Mouse (Mus musculus) C2C12 (cell line): ENCODE results near the gene Mier2. TPM values are rescaled to one million over a fixed set of nuclear protein-coding genes. Genes with fewer than 3 reads are reported as not detected.

Source experiments
- H3K27me3 ChIP-seq: one replicate; pipeline ENCODE4 v1.6.1; 2011; ENCODE audit not compliant: control insufficient read depth, insufficient read depth, insufficient read length
- H3K36me3 ChIP-seq: one replicate; pipeline ENCODE4 v1.6.1; 2011; ENCODE audit not compliant: control insufficient read depth, insufficient read depth
- H3K4me3 ChIP-seq: one replicate; pipeline ENCODE4 v1.5.1; 2011; ENCODE audit warnings: mild to moderate bottlenecking, control low read depth; ENCODE audit not compliant: poor library complexity, insufficient read depth, severe bottlenecking
- H3K79me2 ChIP-seq: one replicate; pipeline ENCODE4 v1.6.1; 2011; ENCODE audit not compliant: control insufficient read depth, insufficient read depth
- H3K79me3 ChIP-seq: one replicate; pipeline ENCODE4 v1.6.1; 2011; ENCODE audit warnings: low read depth, control low read depth
- H3ac ChIP-seq: one replicate; pipeline ENCODE3; 2011; ENCODE audit warnings: low read depth; ENCODE audit not compliant: control insufficient read depth, insufficient read length
- CEBPB ChIP-seq: IDR thresholded peaks from one replicate; pipeline ENCODE4 v1.6.1; 2011; ENCODE audit warnings: low read depth, mild to moderate bottlenecking, control low read depth, moderate library complexity
- CTCF ChIP-seq: IDR thresholded peaks from one replicate; pipeline ENCODE4 v1.5.1; 2011; ENCODE audit not compliant: control insufficient read depth, insufficient read depth, insufficient read length
- FOSL1 ChIP-seq: IDR thresholded peaks from one replicate; pipeline ENCODE4 v1.8.0; 2011; ENCODE audit warnings: mild to moderate bottlenecking, low read length; ENCODE audit not compliant: poor library complexity, insufficient read depth, severe bottlenecking
- MAX ChIP-seq: IDR thresholded peaks from one replicate; pipeline ENCODE4 v1.6.1; 2011; ENCODE audit warnings: mild to moderate bottlenecking, control low read depth
- MYOD1 ChIP-seq: IDR thresholded peaks from one replicate; pipeline ENCODE4 v1.6.1; 2011; ENCODE audit warnings: low read depth; ENCODE audit not compliant: control insufficient read depth, insufficient read length
- MYOG ChIP-seq: IDR thresholded peaks from one replicate; pipeline ENCODE4 v1.6.1; 2011; ENCODE audit not compliant: control insufficient read depth, insufficient read length; ENCODE audit errors: extremely low read depth
- USF1 ChIP-seq: IDR thresholded peaks from one replicate; pipeline ENCODE4 v1.6.1; 2011; ENCODE audit warnings: low read depth, mild to moderate bottlenecking, control low read depth, moderate library complexity
- polyA plus RNA-seq: library from polyadenylated mRNA; unstranded; fragments of >200 nt; fragmentation: generic; extraction: Trizol; gene quantifications from one replicate; pipeline ENCODE4 v1.2.1, GENCODE M21; 2012; ENCODE audit warnings: missing spikeins

Gene Mier2
- polyA plus RNA-seq, 1 experiment, result 26.9 TPM

DNA sequence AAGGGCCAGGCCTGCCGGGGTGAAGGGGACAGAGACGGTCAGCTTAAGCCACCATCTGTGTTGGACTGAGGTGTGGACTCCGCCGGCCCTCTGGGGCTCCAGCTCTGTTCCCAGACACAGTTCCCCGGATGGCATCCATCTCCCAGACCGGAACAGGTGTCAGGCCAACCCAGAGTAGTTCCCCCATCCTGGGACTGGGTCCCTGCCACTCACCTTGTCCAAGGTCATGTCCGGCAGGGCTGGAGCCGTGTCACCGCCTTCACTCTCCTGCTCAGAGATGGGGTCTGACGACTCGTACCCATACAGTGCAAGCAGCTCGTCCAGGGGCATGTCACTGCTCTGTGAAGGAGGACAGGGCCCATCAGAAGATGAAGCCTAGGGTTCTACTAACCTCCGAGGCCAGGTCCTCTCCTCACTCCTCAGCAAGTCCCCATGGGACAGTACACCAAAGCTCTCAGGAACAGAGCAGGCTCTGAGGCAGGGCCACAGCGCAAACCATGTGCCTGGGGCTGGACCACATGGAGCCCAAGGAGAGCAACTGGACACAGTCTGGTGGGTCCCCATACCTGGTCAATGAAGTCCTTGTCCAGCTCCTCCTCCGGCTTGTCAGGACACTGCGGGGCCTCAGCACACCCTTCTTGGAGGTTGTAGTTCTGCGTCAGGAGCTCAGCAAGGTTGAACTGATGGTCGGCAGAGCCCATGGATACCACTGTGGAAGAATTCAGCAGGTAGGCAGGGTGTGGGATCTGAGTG is 5.9 kb downstream of the Mier2 start:
- H3K36me3 ChIP-seq, result peaks cover 56% of the 10 kb centered on the region
- no peak overlapping the region for H3K4me3 ChIP-seq
- no peak overlapping the region for H3ac ChIP-seq
- H3K27me3 ChIP-seq, result no peaks in the 10 kb centered on the region
- TF ChIP-seq MAX (no peak), CTCF (no peak), MYOG (no peak), MYOD1 (no peak), USF1 (no peak), FOSL1 (no peak), CEBPB (no peak)
- peaks cover 14% of the 10 kb centered on the region for H3K79me3 ChIP-seq
- peaks cover 46% of the 10 kb centered on the region for H3K79me2 ChIP-seq

DNA sequence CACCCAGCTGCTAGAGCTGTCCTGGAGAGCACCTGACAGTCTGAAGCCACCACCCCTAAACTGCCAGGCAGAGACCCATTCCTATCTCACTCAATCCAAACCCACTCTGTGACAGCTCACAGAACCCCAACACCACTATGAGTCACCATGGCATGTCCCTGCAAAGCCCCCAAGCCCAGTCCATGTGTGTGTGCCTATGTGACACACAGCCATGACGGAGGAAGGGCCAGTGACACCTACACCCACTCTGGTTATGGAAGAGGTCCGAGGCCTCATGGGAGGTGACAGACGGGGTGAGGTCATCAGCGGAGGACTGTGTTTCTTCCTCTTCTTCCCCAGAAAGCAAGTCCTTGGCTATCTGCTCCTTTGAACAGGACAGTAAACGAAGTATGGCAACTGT is 6.5 kb downstream of the Mier2 start:
- Histone ChIP-seq H3K79me3 (peaks cover 14% of the 10 kb centered on the region), H3K4me3 (no peak overlapping the region), H3ac (no peak overlapping the region), H3K79me2 (peaks cover 39% of the 10 kb centered on the region), H3K36me3 (peaks cover 62% of the 10 kb centered on the region), H3K27me3 (no peaks in the 10 kb centered on the region)
- TF ChIP-seq CEBPB, result no peak
- no peak for TF ChIP-seq MYOG
- no peak for TF ChIP-seq MAX
- no peak for TF ChIP-seq MYOD1
- TF ChIP-seq FOSL1, result no peak
- TF ChIP-seq CTCF, result no peak
- TF ChIP-seq USF1, result no peak

DNA sequence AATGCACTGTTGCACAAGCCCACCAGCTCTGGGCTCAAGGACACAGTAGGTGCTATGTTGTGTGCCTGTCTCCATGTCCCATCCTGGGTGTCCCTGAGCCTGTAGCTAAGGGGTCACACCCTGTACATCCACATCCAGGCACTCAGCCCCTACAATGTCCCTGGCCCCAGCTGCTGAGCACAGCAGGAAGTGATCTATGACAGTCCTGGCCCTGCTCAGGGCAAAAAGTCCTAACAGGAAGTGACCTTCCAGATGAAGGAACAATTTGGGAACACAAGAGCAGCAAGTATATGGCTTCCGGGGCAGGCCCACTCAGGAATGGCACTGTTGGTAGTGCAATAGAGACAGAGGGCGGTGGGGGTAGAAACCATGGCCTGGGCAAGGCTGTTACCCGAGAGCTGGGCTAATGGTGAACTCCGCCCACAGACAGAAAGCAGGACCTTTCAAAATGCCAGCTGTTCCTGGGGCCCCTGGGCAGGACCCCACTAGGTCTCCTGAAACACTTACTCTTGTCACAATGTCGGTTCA is 7.8 kb downstream of the Mier2 start:
- H3K79me2 ChIP-seq, result peaks cover 26% of the 10 kb centered on the region
- TF ChIP-seq CEBPB (no peak), MAX (no peak), MYOG (no peak), CTCF (no peak), FOSL1 (no peak), MYOD1 (no peak), USF1 (no peak)
- peaks cover 4% of the 10 kb centered on the region for H3K79me3 ChIP-seq
- no peak overlapping the region for H3K4me3 ChIP-seq
- H3K36me3 ChIP-seq, result peaks cover 72% of the 10 kb centered on the region
- no peaks in the 10 kb centered on the region for H3K27me3 ChIP-seq
- H3ac ChIP-seq, result no peak overlapping the region

DNA sequence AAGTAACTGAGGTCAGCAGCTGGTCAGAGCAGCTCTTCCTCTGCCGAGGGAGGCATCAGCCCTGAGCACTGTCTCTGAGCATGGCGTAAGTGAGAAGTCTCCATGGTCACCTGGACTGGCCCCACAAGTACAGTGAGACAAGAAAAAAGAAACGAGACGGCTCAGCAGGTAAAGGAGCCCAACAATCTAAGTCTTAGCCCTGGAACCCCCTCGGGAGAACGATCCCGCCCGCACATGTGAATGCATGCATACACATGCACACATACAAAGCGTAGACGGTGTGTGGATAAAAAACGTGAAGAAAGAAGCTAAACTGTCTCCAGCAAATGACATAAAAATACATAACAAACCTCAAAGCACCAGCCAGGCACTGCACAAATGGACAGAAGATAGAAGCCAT is 8.5 kb downstream of the Mier2 start:
- H3ac ChIP-seq, result no peak overlapping the region
- TF ChIP-seq FOSL1 (no peak), USF1 (no peak), CTCF (no peak), CEBPB (no peak), MAX (no peak), MYOG (no peak), MYOD1 (no peak)
- H3K79me2 ChIP-seq, result peaks cover 19% of the 10 kb centered on the region
- no peaks in the 10 kb centered on the region for H3K79me3 ChIP-seq
- H3K36me3 ChIP-seq, result peaks cover 77% of the 10 kb centered on the region
- H3K27me3 ChIP-seq, result no peaks in the 10 kb centered on the region
- no peak overlapping the region for H3K4me3 ChIP-seq

DNA sequence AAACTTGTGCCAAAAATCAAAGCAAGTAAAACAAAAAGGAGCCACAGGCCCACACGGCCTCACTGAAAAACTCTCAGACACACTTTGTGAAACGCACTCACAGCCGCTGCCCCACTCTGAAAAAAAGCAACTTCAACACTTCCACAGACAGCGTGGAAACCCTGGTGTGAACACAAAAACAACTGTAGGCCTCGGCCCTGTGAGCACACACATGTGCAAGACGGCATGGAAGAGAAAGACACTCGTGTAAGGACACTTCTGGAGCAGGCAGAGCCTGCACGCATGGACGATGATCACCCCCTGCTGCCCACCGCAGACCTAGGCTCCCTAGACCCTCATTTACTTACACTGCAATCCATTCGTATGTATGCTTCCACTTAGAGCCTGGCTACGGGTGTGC is 9.1 kb downstream of the Mier2 start:
- H3K36me3 ChIP-seq, result peaks cover 79% of the 10 kb centered on the region
- H3K79me2 ChIP-seq, result peaks cover 13% of the 10 kb centered on the region
- TF ChIP-seq MYOG (no peak), MYOD1 (no peak), CTCF (no peak), FOSL1 (no peak), USF1 (no peak), MAX (no peak), CEBPB (no peak)
- no peaks in the 10 kb centered on the region for H3K79me3 ChIP-seq
- H3ac ChIP-seq, result no peak overlapping the region
- H3K27me3 ChIP-seq, result no peaks in the 10 kb centered on the region
- H3K4me3 ChIP-seq, result no peak overlapping the region
